Mouse (Mus musculus): Measurements from ENCODE around the gene Rln3. TPM values are rescaled to one million over a fixed set of nuclear protein-coding genes. Genes with fewer than 3 reads are reported as not detected.

Gene Rln3
- total and polyA plus RNA-seq, 3 experiments, result not detected

- Histone ChIP-seq H3K4me1 (ENCODE audit: control insufficient read depth in 1 of 2, insufficient read depth in 2 of 2) (no peaks in the 10 kb centered on the region), H3K27me3 (replicated peaks) (no peaks in the 10 kb centered on the region), H3K4me2 (ENCODE audit: insufficient read depth, low read depth, poor library complexity, severe bottlenecking) (no peak overlapping the region), H3K9me3 (replicated peaks; ENCODE audit: low read length) (no peaks in the 10 kb centered on the region), H3K36me3 (replicated peaks in 1 of 2; ENCODE audit: control insufficient read depth in 1 of 2, insufficient read depth in 1 of 2, low read length in 1 of 2) (peaks cover 74 to 96% of the 10 kb centered on the region in 2 experiments), H3K4me3 (replicated peaks in 1 of 3; ENCODE audit: low read depth in 2 of 3, low read length in 2 of 3, poor library complexity in 1 of 3) (no peak overlapping the region), H3K79me2 (replicated peaks; ENCODE audit: control insufficient read depth, extremely low read depth, insufficient read depth, poor library complexity, severe bottlenecking) (no peaks in the 10 kb centered on the region), H3K9ac (ENCODE audit: insufficient read depth, low read depth) (no peak overlapping the region), H3K27ac (ENCODE audit: insufficient read depth, low read depth) (no peak overlapping the region)
- DNase-seq (ENCODE audit: extremely low read depth), result no peak
- in situ Hi-C loops (cut with MboI; ENCODE audit: low pct_ligation_motif_present, low pct_unique_long_range_greater_than_20kb, low sequenced_read_pairs) (no loop called here), dilution Hi-C loops (cut with MboI; ENCODE audit: extremely low pct_ligation_motif_present, extremely low pct_unique_long_range_greater_than_20kb, low sequenced_read_pairs) (no loop called here)
- TF ChIP-seq RCOR1 (conservative IDR thresholded peaks at IDR 0.05; ENCODE audit: low read depth, low read length) (no peak), POLR2A (IDR thresholded peaks at IDR 0.05; ENCODE audit: low read depth, low read length) (no peak), NRF1 (IDR thresholded peaks at IDR 0.05; ENCODE audit: low read depth, low read length) (no peak), IRF4 (IDR thresholded peaks at IDR 0.05; ENCODE audit: low read depth, low read length) (no peak), TCF12 (IDR thresholded peaks at IDR 0.05; ENCODE audit: low read depth, low read length) (no peak), HCFC1 (IDR thresholded peaks at IDR 0.05; ENCODE audit: low read depth, low read length) (no peak), ZMIZ1 (IDR thresholded peaks at IDR 0.05; ENCODE audit: low read depth, low read length) (no peak), USF2 (conservative IDR thresholded peaks at IDR 0.05; ENCODE audit: low read depth, low read length) (no peak), ZNF384 (IDR thresholded peaks at IDR 0.05; ENCODE audit: low read depth, low read length) (no peak), CTCF (conservative IDR thresholded peaks at IDR 0.05 in 1 of 2, IDR thresholded peaks at IDR 0.05 in 1 of 2; ENCODE audit: low read depth in 2 of 2, low read length in 2 of 2) (no peak), GABPA (IDR thresholded peaks at IDR 0.05; ENCODE audit: insufficient replicate concordance, low read depth, low read length) (no peak), TBP (conservative IDR thresholded peaks at IDR 0.05; ENCODE audit: low read depth, low read length) (no peak), MAX (IDR thresholded peaks at IDR 0.05; ENCODE audit: low read length) (no peak)
These were observed 44.5 kb upstream of the Rln3 start for GRCm38 (mm10) chr8:84089277-84089676.

- in situ Hi-C loops (cut with MboI; ENCODE audit: low pct_ligation_motif_present, low pct_unique_long_range_greater_than_20kb, low sequenced_read_pairs), result no loop called here
- no peak for TF ChIP-seq MAZ (IDR thresholded peaks at IDR 0.05; ENCODE audit: low read depth, low read length)
- no peak for TF ChIP-seq JUN (IDR thresholded peaks at IDR 0.05; ENCODE audit: insufficient read depth, low read depth, low read length)
- TF ChIP-seq ZNF384 (IDR thresholded peaks at IDR 0.05; ENCODE audit: low read depth, low read length), result no peak
- no peak for TF ChIP-seq IRF4 (IDR thresholded peaks at IDR 0.05; ENCODE audit: low read depth, low read length)
- no peak for TF ChIP-seq JUND (conservative IDR thresholded peaks at IDR 0.05; ENCODE audit: low read depth, low read length)
- TF ChIP-seq HCFC1 (IDR thresholded peaks at IDR 0.05; ENCODE audit: low read depth, low read length), result no peak
- TF ChIP-seq CHD1 (IDR thresholded peaks at IDR 0.05; ENCODE audit: low read depth, low read length), result no peak
- TF ChIP-seq ETS1 (conservative IDR thresholded peaks at IDR 0.05; ENCODE audit: low read depth, low read length), result no peak
- TF ChIP-seq POLR2A (IDR thresholded peaks at IDR 0.05; ENCODE audit: low read depth, low read length), result no peak
- TF ChIP-seq BHLHE40 (IDR thresholded peaks at IDR 0.05; ENCODE audit: low read depth, low read length), result no peak
These were observed 43.0 kb upstream of the Rln3 start for GRCm38 (mm10) chr8:84087821-84088220.

More at GRCm38 (mm10) chr8:84087821-84088220, 43.0 kb upstream of the Rln3 start:
- Histone ChIP-seq H3K4me2 (ENCODE audit: insufficient read depth, low read depth, poor library complexity, severe bottlenecking) (no peak overlapping the region), H3K9me3 (replicated peaks; ENCODE audit: low read length) (no peaks in the 10 kb centered on the region), H3K79me2 (replicated peaks; ENCODE audit: control insufficient read depth, extremely low read depth, insufficient read depth, poor library complexity, severe bottlenecking) (no peaks in the 10 kb centered on the region), H3K36me3 (replicated peaks in 1 of 2; ENCODE audit: control insufficient read depth in 1 of 2, insufficient read depth in 1 of 2, low read length in 1 of 2) (peaks cover 75 to 97% of the 10 kb centered on the region in 2 experiments), H3K9ac (ENCODE audit: insufficient read depth, low read depth) (no peak overlapping the region), H3K4me3 (replicated peaks in 1 of 3; ENCODE audit: low read depth in 2 of 3, low read length in 2 of 3, poor library complexity in 1 of 3) (no peak overlapping the region), H3K4me1 (ENCODE audit: control insufficient read depth in 1 of 2, insufficient read depth in 2 of 2) (no peaks in the 10 kb centered on the region), H3K27me3 (replicated peaks) (no peaks in the 10 kb centered on the region), H3K27ac (ENCODE audit: insufficient read depth, low read depth) (no peak overlapping the region)
- DNase-seq (ENCODE audit: extremely low read depth), result no peak
- dilution Hi-C loops (cut with MboI; ENCODE audit: extremely low pct_ligation_motif_present, extremely low pct_unique_long_range_greater_than_20kb, low sequenced_read_pairs), result no loop called here
